Mouse (Mus musculus): ENCODE measurements at regions not wholly inside any gene's neighbourhood (a gene's known extent, or its start where the extent isn't known, plus 50 kb on each side); places are given as distances from the start of the nearest gene placed in this dataset.

- no peak overlapping the region for H3K4me3 ChIP-seq
- H3K9me3 ChIP-seq (replicated peaks), result no peaks in the 10 kb centered on the region
- DNase-seq (ENCODE audit: low spot score), result no peak
- no peaks in the 10 kb centered on the region for H3K27me3 ChIP-seq (ENCODE audit: low read depth, poor library complexity, severe bottlenecking)
- 82% methylated on average over 13 of the region's 13 CpGs for WGBS
- peaks cover 67% of the 10 kb centered on the region for H3K4me1 ChIP-seq
- no peaks in the 10 kb centered on the region for H3K36me3 ChIP-seq
- H3K27ac ChIP-seq (replicated peaks), result no peak overlapping the region
Measured at GRCm38 (mm10) chr6:140339731-140340130, 84.1 kb upstream of the Plekha5 start.

GRCm38 (mm10) chr6:140337897-140338749 is 85.7 kb upstream of the Plekha5 start:
- H3K4me3 ChIP-seq, result peak overlapping the region; percentile 36

GRCm38 (mm10) chr6:140337083-140337491 is 86.8 kb upstream of the Plekha5 start:
- DNase-seq (ENCODE audit: low spot score), result peak; percentile 77
- Histone ChIP-seq H3K4me3 (peak overlapping the region; percentile 36; the same call in 1 of the 2 replicates), H3K36me3 (no peaks in the 10 kb centered on the region), H3K27me3 (ENCODE audit: low read depth, poor library complexity, severe bottlenecking) (no peaks in the 10 kb centered on the region), H3K4me1 (peaks cover 50% of the 10 kb centered on the region), H3K27ac (replicated peaks) (peak overlapping the region; percentile 91), H3K9me3 (replicated peaks) (no peaks in the 10 kb centered on the region)
- 4% methylated on average over 3 of the region's 3 CpGs for WGBS

More at GRCm38 (mm10) chr6:140337897-140338749, 85.7 kb upstream of the Plekha5 start:
- H3K4me1 ChIP-seq, result peaks cover 58% of the 10 kb centered on the region
- WGBS, result 24% methylated on average over 19 of the region's 19 CpGs
- H3K36me3 ChIP-seq, result no peaks in the 10 kb centered on the region
- DNase-seq (ENCODE audit: low spot score), result peak; percentile 32
- no peaks in the 10 kb centered on the region for H3K9me3 ChIP-seq (replicated peaks)
- H3K27ac ChIP-seq (replicated peaks), result peak overlapping the region; percentile 91
- no peaks in the 10 kb centered on the region for H3K27me3 ChIP-seq (ENCODE audit: low read depth, poor library complexity, severe bottlenecking)

GRCm38 (mm10) chr6:140336414-140336941 is 87.4 kb upstream of the Plekha5 start:
- H3K36me3 ChIP-seq, result no peaks in the 10 kb centered on the region
- peak overlapping the region; percentile 36; the same call in 1 of the 2 replicates for H3K4me3 ChIP-seq
- peak overlapping the region; percentile 91 for H3K27ac ChIP-seq (replicated peaks)
- WGBS, result 2% methylated on average over 13 of the region's 13 CpGs
- H3K4me1 ChIP-seq, result peaks cover 47% of the 10 kb centered on the region
- peak; percentile 60 for DNase-seq (ENCODE audit: low spot score)
- H3K9me3 ChIP-seq (replicated peaks), result no peaks in the 10 kb centered on the region
- H3K27me3 ChIP-seq (ENCODE audit: low read depth, poor library complexity, severe bottlenecking), result no peaks in the 10 kb centered on the region

- Histone ChIP-seq H3K4me1 (peaks cover 38% of the 10 kb centered on the region), H3K27ac (replicated peaks) (no peak overlapping the region), H3K27me3 (ENCODE audit: low read depth, poor library complexity, severe bottlenecking) (no peaks in the 10 kb centered on the region), H3K9me3 (replicated peaks) (no peaks in the 10 kb centered on the region), H3K4me3 (no peak overlapping the region), H3K36me3 (no peaks in the 10 kb centered on the region)
- 75% methylated on average over 3 of the region's 3 CpGs for whole genome bisulfite sequencing
- no peak for DNase-seq (ENCODE audit: low spot score)
Measured at GRCm38 (mm10) chr6:140333397-140333796, 90.5 kb upstream of the Plekha5 start.

- no peaks in the 10 kb centered on the region for H3K36me3 ChIP-seq
- WGBS, result 96% methylated on average over 11 of the region's 11 CpGs
Measured at GRCm38 (mm10) chr6:140308641-140309040, 115.2 kb upstream of the Plekha5 start.

GRCm38 (mm10) chr6:140306811-140307558 is 116.9 kb upstream of the Plekha5 start:
- no peak overlapping the region for H3K27ac ChIP-seq (replicated peaks)
- no peak for DNase-seq (ENCODE audit: low spot score)
- H3K27me3 ChIP-seq (ENCODE audit: low read depth, poor library complexity, severe bottlenecking), result no peaks in the 10 kb centered on the region
- WGBS, result 89% methylated on average over 6 of the region's 6 CpGs
- H3K36me3 ChIP-seq, result no peaks in the 10 kb centered on the region
- H3K4me1 ChIP-seq, result peaks cover 2% of the 10 kb centered on the region; the same call in 1 of the 2 replicates
- 0 out of 2 replicates have a peak, but pooled peaks cover 3% of the 10 kb centered on the region for H3K9me3 ChIP-seq (replicated peaks)
- H3K4me3 ChIP-seq, result no peak overlapping the region

More at GRCm38 (mm10) chr6:140308641-140309040, 115.2 kb upstream of the Plekha5 start:
- DNase-seq (ENCODE audit: low spot score), result no peak
- Histone ChIP-seq H3K27me3 (ENCODE audit: low read depth, poor library complexity, severe bottlenecking) (no peaks in the 10 kb centered on the region), H3K27ac (replicated peaks) (no peak overlapping the region), H3K4me3 (no peak overlapping the region), H3K9me3 (replicated peaks) (0 out of 2 replicates have a peak, but pooled peaks cover 3% of the 10 kb centered on the region), H3K4me1 (peaks cover 2% of the 10 kb centered on the region; the same call in 1 of the 2 replicates)

GRCm38 (mm10) chr6:140304105-140304504 is 119.7 kb upstream of the Plekha5 start:
- no peaks in the 10 kb centered on the region for H3K36me3 ChIP-seq
- H3K27ac ChIP-seq (replicated peaks), result no peak overlapping the region
- H3K4me1 ChIP-seq, result peaks cover 7% of the 10 kb centered on the region; the same call in 1 of the 2 replicates
- H3K27me3 ChIP-seq (ENCODE audit: low read depth, poor library complexity, severe bottlenecking), result no peaks in the 10 kb centered on the region
- H3K4me3 ChIP-seq, result no peak overlapping the region
- DNase-seq (ENCODE audit: low spot score), result no peak
- 0 out of 2 replicates have a peak, but pooled peaks cover 3% of the 10 kb centered on the region for H3K9me3 ChIP-seq (replicated peaks)
- WGBS, result 81% methylated on average over 5 of the region's 5 CpGs

GRCm38 (mm10) chr6:140300470-140301145 is 123.2 kb upstream of the Plekha5 start:
- WGBS, result 71% methylated on average over 7 of the region's 7 CpGs
- H3K27ac ChIP-seq (replicated peaks), result no peak overlapping the region

GRCm38 (mm10) chr6:140299653-140300052 is 124.2 kb upstream of the Plekha5 start:
- Histone ChIP-seq H3K27ac (replicated peaks) (no peak overlapping the region), H3K4me1 (peaks cover 19% of the 10 kb centered on the region; the same call in 1 of the 2 replicates), H3K36me3 (no peaks in the 10 kb centered on the region), H3K27me3 (ENCODE audit: low read depth, poor library complexity, severe bottlenecking) (no peaks in the 10 kb centered on the region), H3K4me3 (no peak overlapping the region), H3K9me3 (replicated peaks) (no peaks in the 10 kb centered on the region)
- 79% methylated on average over 7 of the region's 7 CpGs for WGBS
- no peak for DNase-seq (ENCODE audit: low spot score)

More at GRCm38 (mm10) chr6:140300470-140301145, 123.2 kb upstream of the Plekha5 start:
- no peak overlapping the region for H3K4me3 ChIP-seq
- no peaks in the 10 kb centered on the region for H3K9me3 ChIP-seq (replicated peaks)
- no peak for DNase-seq (ENCODE audit: low spot score)
- H3K36me3 ChIP-seq, result no peaks in the 10 kb centered on the region
- peaks cover 19% of the 10 kb centered on the region; the same call in 1 of the 2 replicates for H3K4me1 ChIP-seq
- H3K27me3 ChIP-seq (ENCODE audit: low read depth, poor library complexity, severe bottlenecking), result no peaks in the 10 kb centered on the region

- DNase-seq (ENCODE audit: low spot score), result no peak
- 83% methylated on average over 14 of the region's 14 CpGs for WGBS
Measured at GRCm38 (mm10) chr6:140297969-140298554, 125.8 kb upstream of the Plekha5 start.

More at GRCm38 (mm10) chr6:140297969-140298554, 125.8 kb upstream of the Plekha5 start:
- peaks cover 16% of the 10 kb centered on the region; the same call in 1 of the 2 replicates for H3K4me1 ChIP-seq
- H3K36me3 ChIP-seq, result no peaks in the 10 kb centered on the region
- no peak overlapping the region for H3K4me3 ChIP-seq
- H3K27ac ChIP-seq (replicated peaks), result no peak overlapping the region; the same call in 1 of the 2 replicates
- H3K27me3 ChIP-seq (ENCODE audit: low read depth, poor library complexity, severe bottlenecking), result no peaks in the 10 kb centered on the region
- H3K9me3 ChIP-seq (replicated peaks), result no peaks in the 10 kb centered on the region

Data from midbrain, embryonic 10.5 days (tissue).